Mouse (Mus musculus): ENCODE results near the gene Spata46.

DNA sequence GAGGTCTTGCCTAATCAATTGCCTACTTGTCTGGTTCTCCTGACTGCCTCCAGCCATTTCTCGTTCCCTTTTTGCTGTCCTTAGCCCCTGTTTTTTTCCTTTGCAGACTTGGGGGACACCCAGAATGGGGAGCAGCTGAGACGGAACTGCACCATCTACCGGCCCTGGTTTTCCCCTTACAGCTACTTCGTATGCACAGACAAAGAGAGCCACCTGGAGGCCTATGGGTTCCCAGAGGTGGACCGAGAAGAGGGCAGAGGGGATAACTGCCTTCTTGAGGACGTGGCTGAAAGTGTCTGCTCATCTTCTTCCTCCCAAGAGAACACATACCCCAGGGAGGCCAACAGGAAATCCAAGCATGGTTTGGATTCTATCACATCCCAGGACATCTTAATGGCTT lies 2.8 kb downstream of the Spata46 start:
- TF ChIP-seq POLR2A (IDR thresholded peaks at IDR 0.05; ENCODE audit: borderline replicate concordance, extremely low read depth, insufficient read depth, insufficient read length, poor library complexity, severe bottlenecking) (no peak), CTCF (IDR thresholded peaks at IDR 0.05; ENCODE audit: borderline replicate concordance, extremely low read depth, insufficient read depth, insufficient read length) (no peak)
